Mouse (Mus musculus) spleen, adult 18-20 months (tissue): ENCODE results near the gene Gm3015.
"Not testable (repeated sequence)": the region's sequence is repeated elsewhere in the genome, so short reads cannot be mapped to it uniquely, and the experiment has no call there.

Source experiments
- DNase-seq, 2 experiments: peaks; one replicate each; pipeline ENCODE4 v3.0.0; 2022; ENCODE audit warnings: mixed read lengths in 2 of 2

The Gm3015 gene

DNA sequence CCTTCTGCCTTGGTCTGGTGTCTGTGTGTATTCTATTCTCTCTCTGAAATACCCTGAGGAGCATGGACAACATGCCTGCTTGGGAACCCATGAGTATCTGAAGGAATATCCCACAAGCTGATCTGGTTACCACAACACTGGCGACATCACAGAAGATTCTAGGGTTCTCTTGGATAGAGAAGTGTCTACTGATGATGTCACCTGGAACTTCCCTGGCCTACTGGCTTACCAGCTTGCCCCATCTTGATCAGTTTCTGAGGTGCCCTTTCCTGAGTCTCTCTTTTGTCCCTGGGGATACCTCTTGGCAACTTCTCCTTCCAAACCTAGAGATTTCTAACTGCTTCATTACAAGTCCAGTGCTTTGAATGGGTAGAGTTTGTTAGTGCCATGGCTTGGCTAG is at the start of gene Gm3015:
Gene Gm3015, minus strand, starts transcription at position 101 of the 400 bp plus-strand sequence.
- not testable (repeated sequence) for DNase-seq

DNA sequence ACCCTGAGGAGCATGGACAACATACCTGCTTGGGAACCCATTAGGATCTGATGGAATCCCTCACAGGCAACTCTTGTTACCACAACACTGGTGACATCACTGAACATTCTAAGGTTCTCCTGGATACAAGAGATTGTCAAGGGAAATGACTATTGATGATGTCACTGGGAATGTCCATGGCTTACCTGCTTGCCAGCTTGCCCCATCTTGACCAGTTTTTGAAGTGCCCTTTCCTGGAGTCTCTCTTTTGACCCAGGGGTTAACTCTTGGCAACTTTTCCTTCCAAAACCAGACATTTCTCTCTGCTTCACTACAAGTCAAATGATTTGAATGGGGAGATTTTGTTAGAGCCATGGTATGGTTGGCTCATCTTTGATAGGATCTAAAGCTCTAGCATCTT is 29.3 kb upstream of the Gm3015 start, which contains the start of gene Gm10377:
Gene Gm10377, minus strand, starts transcription at position 101 of the 400 bp plus-strand sequence.
- DNase-seq, result not testable (repeated sequence)
